Mouse (Mus musculus): ENCODE results near the gene Mllt3. TPM values are rescaled to one million over a fixed set of nuclear protein-coding genes. Genes with fewer than 3 reads are reported as not detected.

Mllt3 gene
- polyA plus RNA-seq, 1 experiment: 15.7 TPM

DNA sequence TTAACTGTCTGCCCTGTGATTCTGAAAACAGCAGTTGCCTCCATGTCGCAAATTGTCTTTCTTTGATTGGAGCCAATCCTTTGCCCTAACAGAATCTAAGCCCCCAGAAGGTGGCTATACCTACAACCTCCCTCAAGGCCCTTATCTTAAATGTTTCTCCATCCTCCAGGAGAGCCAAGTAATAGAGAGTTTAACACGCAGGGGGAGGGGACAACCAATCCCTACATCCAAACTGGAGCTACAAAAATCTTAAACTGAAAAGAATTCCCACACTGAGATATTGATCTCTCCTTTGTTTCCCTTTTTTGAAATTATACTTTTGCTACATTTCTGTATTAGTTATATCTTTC, 281.7 kb downstream of the Mllt3 start:
- no peak overlapping the region for H3ac ChIP-seq (ENCODE audit: control insufficient read depth, insufficient read length)
- H3K79me2 ChIP-seq (ENCODE audit: control insufficient read depth, insufficient read depth): no peaks in the 10 kb centered on the region
- no peaks in the 10 kb centered on the region for H3K27me3 ChIP-seq (ENCODE audit: control insufficient read depth, insufficient read depth, insufficient read length)
- no peaks in the 10 kb centered on the region for H3K36me3 ChIP-seq (ENCODE audit: control insufficient read depth, insufficient read depth)
- no peak for TF ChIP-seq CEBPB (IDR thresholded peaks at IDR 0.05; ENCODE audit: insufficient read depth, poor library complexity, severe bottlenecking)
- TF ChIP-seq MYOG (IDR thresholded peaks at IDR 0.05; ENCODE audit: control insufficient read depth in 1 of 3, insufficient read depth in 1 of 3, insufficient read length in 2 of 3, low read depth in 2 of 3): no peak
- TF ChIP-seq TCF12 (IDR thresholded peaks at IDR 0.05; ENCODE audit: insufficient read depth, poor library complexity, severe bottlenecking): no peak
- TF ChIP-seq POLR2A (IDR thresholded peaks at IDR 0.05; ENCODE audit: insufficient read length, low read depth): no peak
- TF ChIP-seq USF1 (IDR thresholded peaks at IDR 0.05; ENCODE audit: low read depth): no peak
- no peak for TF ChIP-seq TCF3 (IDR thresholded peaks at IDR 0.05; ENCODE audit: insufficient read length, low read depth)
- no peak for TF ChIP-seq REST (IDR thresholded peaks at IDR 0.05; ENCODE audit: insufficient read depth, insufficient read length)
- no peak for TF ChIP-seq SRF (IDR thresholded peaks at IDR 0.05; ENCODE audit: control insufficient read depth, insufficient read length, low read depth)
- no peak overlapping the region for H3K4me2 ChIP-seq (ENCODE audit: low read depth)
- no peak overlapping the region for H3K4me3 ChIP-seq

DNA sequence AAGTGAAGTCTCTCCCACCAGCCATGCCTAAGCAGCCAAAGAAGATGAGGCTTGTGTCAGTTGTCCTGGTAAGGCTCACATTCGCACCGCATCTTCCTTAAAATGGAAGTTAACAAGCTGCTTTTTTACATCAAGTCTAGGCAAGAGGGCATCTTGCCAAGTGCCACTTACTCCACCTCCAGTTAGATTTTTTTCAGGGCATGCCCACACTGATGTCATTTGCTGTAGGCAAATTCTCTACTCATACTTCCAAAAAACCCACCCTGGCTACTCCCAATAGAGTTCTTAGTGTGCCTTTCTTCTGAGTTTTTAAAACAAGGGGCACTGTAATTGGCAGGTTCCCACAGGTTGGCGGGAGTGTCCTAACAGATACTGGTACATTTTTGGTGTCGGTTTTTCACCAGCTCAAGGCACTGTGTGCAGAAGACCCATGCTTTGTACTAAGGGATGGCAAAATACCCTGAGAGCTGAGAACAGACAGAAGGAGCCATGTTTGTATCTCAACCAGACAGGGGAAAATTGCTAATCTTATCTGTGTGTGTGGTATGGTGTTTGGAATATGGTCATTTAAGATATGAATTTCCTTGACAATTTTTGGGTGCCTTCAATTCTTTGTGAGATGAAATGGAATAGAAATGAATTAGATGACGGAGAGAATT, 282.2 kb downstream of the Mllt3 start:
- Histone ChIP-seq H3K4me2 (ENCODE audit: low read depth) (no peak overlapping the region), H3K36me3 (ENCODE audit: control insufficient read depth, insufficient read depth) (no peaks in the 10 kb centered on the region), H3K27me3 (ENCODE audit: control insufficient read depth, insufficient read depth, insufficient read length) (no peaks in the 10 kb centered on the region), H3K4me3 (no peak overlapping the region), H3ac (ENCODE audit: control insufficient read depth, insufficient read length) (no peak overlapping the region), H3K79me2 (ENCODE audit: control insufficient read depth, insufficient read depth) (no peaks in the 10 kb centered on the region)
- TF ChIP-seq CEBPB (IDR thresholded peaks at IDR 0.05; ENCODE audit: insufficient read depth, poor library complexity, severe bottlenecking) (no peak), TCF3 (IDR thresholded peaks at IDR 0.05; ENCODE audit: insufficient read length, low read depth) (no peak), E2F4 (IDR thresholded peaks at IDR 0.05; ENCODE audit: insufficient read depth) (no peak), MYOG (IDR thresholded peaks at IDR 0.05; ENCODE audit: control insufficient read depth in 1 of 3, insufficient read depth in 1 of 3, insufficient read length in 2 of 3, low read depth in 2 of 3) (no peak), REST (IDR thresholded peaks at IDR 0.05; ENCODE audit: insufficient read depth, insufficient read length) (no peak), TCF12 (IDR thresholded peaks at IDR 0.05; ENCODE audit: insufficient read depth, poor library complexity, severe bottlenecking) (no peak), POLR2AphosphoS2 (IDR thresholded peaks at IDR 0.05; ENCODE audit: insufficient read length, low read depth) (no peak), POLR2A (IDR thresholded peaks at IDR 0.05; ENCODE audit: insufficient read length, low read depth) (no peak), MAX (IDR thresholded peaks at IDR 0.05; ENCODE audit: low read depth) (no peak), MYOD1 (IDR thresholded peaks at IDR 0.05; ENCODE audit: control insufficient read depth in 1 of 3, insufficient read length in 2 of 3, low read depth in 2 of 3) (no peak), SRF (IDR thresholded peaks at IDR 0.05; ENCODE audit: control insufficient read depth, insufficient read length, low read depth) (no peak), USF1 (IDR thresholded peaks at IDR 0.05; ENCODE audit: low read depth) (no peak)

DNA sequence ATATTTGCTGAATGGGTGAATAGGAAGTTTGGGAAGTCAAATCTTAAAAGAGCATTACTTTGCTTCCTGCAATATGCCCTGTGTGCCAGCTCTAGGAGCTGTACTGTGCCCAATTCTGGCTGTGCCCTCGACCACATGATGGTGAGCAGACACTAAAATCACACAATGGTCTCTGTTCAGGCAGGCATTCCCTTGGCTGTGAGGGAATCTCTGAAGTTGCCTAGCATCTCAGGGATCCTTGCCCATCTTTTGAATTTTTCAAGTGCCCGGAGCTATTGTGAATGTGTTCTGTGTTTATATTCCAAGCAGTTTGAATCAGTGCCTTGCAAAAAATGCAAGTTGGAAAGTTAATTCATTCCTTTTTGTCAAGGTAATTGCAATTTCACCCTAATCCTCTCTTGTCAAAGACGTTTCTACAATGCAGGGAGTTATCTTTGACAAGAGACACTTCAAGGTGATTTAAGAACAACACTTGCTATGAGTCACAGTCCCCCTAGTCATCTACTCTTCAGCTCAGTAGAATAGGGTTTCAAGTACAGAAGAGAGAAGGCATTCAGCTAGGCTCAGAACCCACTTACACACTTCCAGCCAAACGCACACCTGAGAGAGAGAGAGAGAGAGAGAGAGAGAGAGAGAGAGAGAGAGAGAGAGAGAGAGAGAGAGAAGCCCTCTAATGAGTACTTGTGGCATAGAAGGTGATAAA, 283.5 kb downstream of the Mllt3 start:
- TF ChIP-seq MYOG (IDR thresholded peaks at IDR 0.05; ENCODE audit: control insufficient read depth in 1 of 3, insufficient read depth in 1 of 3, insufficient read length in 2 of 3, low read depth in 2 of 3) (no peak), TCF3 (IDR thresholded peaks at IDR 0.05; ENCODE audit: insufficient read length, low read depth) (no peak), TCF12 (IDR thresholded peaks at IDR 0.05; ENCODE audit: insufficient read depth, poor library complexity, severe bottlenecking) (no peak), E2F4 (IDR thresholded peaks at IDR 0.05; ENCODE audit: insufficient read depth) (no peak), REST (IDR thresholded peaks at IDR 0.05; ENCODE audit: insufficient read depth, insufficient read length) (no peak), MYOD1 (IDR thresholded peaks at IDR 0.05; ENCODE audit: control insufficient read depth in 1 of 3, insufficient read length in 2 of 3, low read depth in 2 of 3) (no peak), CEBPB (IDR thresholded peaks at IDR 0.05; ENCODE audit: insufficient read depth, poor library complexity, severe bottlenecking) (no peak), SRF (IDR thresholded peaks at IDR 0.05; ENCODE audit: control insufficient read depth, insufficient read length, low read depth) (no peak), POLR2A (IDR thresholded peaks at IDR 0.05; ENCODE audit: insufficient read length, low read depth) (no peak), POLR2AphosphoS2 (IDR thresholded peaks at IDR 0.05; ENCODE audit: insufficient read length, low read depth) (no peak), USF1 (IDR thresholded peaks at IDR 0.05; ENCODE audit: low read depth) (no peak), MAX (IDR thresholded peaks at IDR 0.05; ENCODE audit: low read depth) (no peak)
- Histone ChIP-seq H3K4me2 (ENCODE audit: low read depth) (no peak overlapping the region), H3K36me3 (ENCODE audit: control insufficient read depth, insufficient read depth) (no peaks in the 10 kb centered on the region), H3K4me3 (no peak overlapping the region), H3ac (ENCODE audit: control insufficient read depth, insufficient read length) (no peak overlapping the region), H3K79me2 (ENCODE audit: control insufficient read depth, insufficient read depth) (no peaks in the 10 kb centered on the region), H3K27me3 (ENCODE audit: control insufficient read depth, insufficient read depth, insufficient read length) (no peaks in the 10 kb centered on the region)

DNA sequence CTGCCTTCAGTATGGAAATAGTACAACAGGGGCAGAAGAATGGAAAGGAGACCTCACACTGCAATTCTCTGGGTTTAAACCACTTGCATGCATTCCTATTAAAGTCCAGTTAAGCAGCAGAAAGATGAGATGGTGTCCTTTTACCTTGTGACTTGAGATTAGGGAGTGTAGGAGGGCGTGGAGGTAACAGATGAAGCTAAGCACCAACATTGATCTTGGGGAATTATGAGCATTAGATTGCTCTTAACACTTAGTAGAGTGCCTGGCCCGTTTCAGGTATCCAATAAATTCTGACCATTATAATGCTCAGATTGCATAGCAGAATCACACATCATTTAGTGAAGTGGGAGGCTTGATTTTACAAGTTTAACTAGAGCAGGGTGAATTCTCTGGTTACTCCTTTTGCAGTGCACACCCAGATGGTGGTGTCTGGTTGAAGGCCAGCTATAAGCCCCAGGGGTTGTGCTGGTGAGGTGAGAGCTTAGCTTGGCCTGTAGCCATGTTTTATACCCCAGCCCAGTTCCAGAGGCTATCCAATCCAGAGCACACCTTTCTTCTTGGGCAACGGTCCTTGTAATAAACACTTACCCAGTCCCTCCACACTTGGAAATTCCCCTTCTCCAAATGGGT, 288.0 kb downstream of the Mllt3 start:
- Histone ChIP-seq H3K4me3 (no peak overlapping the region), H3K79me2 (ENCODE audit: control insufficient read depth, insufficient read depth) (no peaks in the 10 kb centered on the region), H3K4me2 (ENCODE audit: low read depth) (no peak overlapping the region), H3K27me3 (ENCODE audit: control insufficient read depth, insufficient read depth, insufficient read length) (no peaks in the 10 kb centered on the region), H3ac (ENCODE audit: control insufficient read depth, insufficient read length) (no peak overlapping the region), H3K36me3 (ENCODE audit: control insufficient read depth, insufficient read depth) (no peaks in the 10 kb centered on the region)
- TF ChIP-seq TCF3 (IDR thresholded peaks at IDR 0.05; ENCODE audit: insufficient read length, low read depth) (no peak), MYOG (IDR thresholded peaks at IDR 0.05; ENCODE audit: control insufficient read depth in 1 of 3, insufficient read depth in 1 of 3, insufficient read length in 2 of 3, low read depth in 2 of 3) (no peak), SRF (IDR thresholded peaks at IDR 0.05; ENCODE audit: control insufficient read depth, insufficient read length, low read depth) (no peak), MAX (IDR thresholded peaks at IDR 0.05; ENCODE audit: low read depth) (no peak), USF1 (IDR thresholded peaks at IDR 0.05; ENCODE audit: low read depth) (no peak), POLR2AphosphoS2 (IDR thresholded peaks at IDR 0.05; ENCODE audit: insufficient read length, low read depth) (no peak), MYOD1 (IDR thresholded peaks at IDR 0.05; ENCODE audit: control insufficient read depth in 1 of 3, insufficient read length in 2 of 3, low read depth in 2 of 3) (no peak), TCF12 (IDR thresholded peaks at IDR 0.05; ENCODE audit: insufficient read depth, poor library complexity, severe bottlenecking) (no peak), POLR2A (IDR thresholded peaks at IDR 0.05; ENCODE audit: insufficient read length, low read depth) (no peak), REST (IDR thresholded peaks at IDR 0.05; ENCODE audit: insufficient read depth, insufficient read length) (no peak), CEBPB (IDR thresholded peaks at IDR 0.05; ENCODE audit: insufficient read depth, poor library complexity, severe bottlenecking) (no peak), E2F4 (IDR thresholded peaks at IDR 0.05; ENCODE audit: insufficient read depth) (no peak)
